Comparison of ENCODE assay signal across 8 mouse cellular contexts in the genomic region with DNA sequence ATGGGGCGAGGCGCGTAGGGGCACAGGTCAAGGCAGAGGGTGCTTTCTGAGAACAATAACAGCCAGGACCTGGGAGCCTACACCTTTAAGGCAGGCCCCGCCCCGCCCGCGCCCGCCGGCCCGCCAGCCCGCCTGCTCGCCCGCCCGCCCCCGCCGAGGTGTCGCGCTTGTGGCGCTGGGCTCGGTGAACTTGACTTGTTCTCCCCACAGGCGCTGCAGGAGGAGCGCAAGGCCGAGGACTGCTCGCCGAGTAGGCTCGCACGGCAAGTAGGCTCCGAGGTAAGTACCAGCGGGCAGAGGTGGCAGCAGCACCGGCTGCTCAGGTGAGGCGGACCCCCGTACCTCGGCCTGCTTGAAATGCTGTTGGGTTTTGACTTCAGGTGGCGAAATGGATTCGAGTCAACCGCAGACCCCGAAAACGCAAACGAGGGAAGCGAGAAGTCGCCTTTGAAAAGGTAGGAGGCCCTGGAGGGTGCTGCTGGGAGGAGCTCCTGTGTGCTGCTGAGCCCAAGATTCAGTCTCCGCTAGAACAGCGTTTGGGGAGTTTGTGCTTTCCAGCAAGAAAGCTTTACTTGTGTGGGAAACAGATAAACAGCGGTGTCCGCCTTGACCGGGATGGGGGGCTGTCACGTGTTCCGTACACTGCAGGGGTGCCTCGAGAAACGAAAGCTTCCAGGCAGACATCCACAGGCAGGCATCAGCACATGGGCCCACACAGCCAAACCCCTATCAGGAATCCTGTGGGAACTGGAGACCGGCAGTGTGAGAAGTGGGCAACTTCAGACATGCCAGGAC.
DNase-seq lines count a peak whose midpoint lies in the region; TF ChIP-seq lines count a peak whose summit lies in the region.

No protein-coding gene starts in this region.

- DNase-seq in R1 (ENCODE audit: low read depth, low spot score), result peak; percentile 80
- peak; percentile 88 to 91 for DNase-seq in cerebellum, postnatal 10 days
- DNase-seq in gastrocnemius, adult 2 months, result peak; percentile 95
- peak; percentile 91 for DNase-seq in induced T-regulatory cell, adult 2 months (ENCODE audit: low read depth)
- DNase-seq in left cerebral cortex, postnatal 4 days, result peak; percentile 74
- peak; percentile 76 for DNase-seq in midbrain, embryonic 10.5 days (ENCODE audit: low spot score)
- DNase-seq in right cerebral cortex, postnatal 36 days (ENCODE audit: low spot score in 2 of 2), result peak; percentile 67 to 73
- DNase-seq in urinary bladder, postnatal 4 days (ENCODE audit: low spot score in 2 of 2), result peak; percentile 76 to 82

- intact Hi-C loops in gastrocnemius, adult 2 months (cut with DNase I), result loop anchor here (2.0 to 5.0 kb wide), 4 partner anchors 35 to 193 kb away; no protein-coding TSS in a partner anchor
- intact Hi-C loops in left cerebral cortex, postnatal 4 days (cut with DNase I), result no loop called here

- no peak for TF ChIP-seq CTCF in gastrocnemius, adult 2 months (IDR thresholded peaks at IDR 0.05)

- H3K27me3 ChIP-seq in midbrain, embryonic 10.5 days (ENCODE audit: low read depth, poor library complexity, severe bottlenecking), result peaks cover 26% of the 10 kb centered on the region

- no peaks in the 10 kb centered on the region for H3K36me3 ChIP-seq in midbrain, embryonic 10.5 days

- peaks cover 42% of the 10 kb centered on the region for H3K4me1 ChIP-seq in midbrain, embryonic 10.5 days

- 1% methylated on average over 51 of the region's 51 CpGs for WGBS in midbrain, embryonic 10.5 days

- H3K4me3 ChIP-seq in gastrocnemius, adult 2 months, result peak overlapping the region; percentile 99
- H3K4me3 ChIP-seq in midbrain, embryonic 10.5 days, result peak overlapping the region; percentile 67

- peak overlapping the region; percentile 100 for H3K27ac ChIP-seq in gastrocnemius, adult 2 months
- peak overlapping the region; percentile 84 for H3K27ac ChIP-seq in midbrain, embryonic 10.5 days (replicated peaks)

- no peaks in the 10 kb centered on the region for H3K9me3 ChIP-seq in midbrain, embryonic 10.5 days (replicated peaks)

Comparison
In these comparisons a context has a peak if more than half of its experiments do, and no peak if none do; other contexts are left out.
1. Peak in every context shown above with its lines: DNase-seq, H3K4me3 ChIP-seq and H3K27ac ChIP-seq.